Mouse (Mus musculus): Measurements from ENCODE around the gene Pygm. TPM values are rescaled to one million over a fixed set of nuclear protein-coding genes. Genes with fewer than 3 reads are reported as not detected.
A peak's percentile ranks its signal among the peaks of the same experiment; 100 is the strongest.

Pygm gene
- total RNA-seq, 2 experiments from 2014 or later, result 17.0 to 17.1 TPM

GRCm38 (mm10) chr19:6349215-6349983, 34.8 kb upstream of the Pygm start:
- intact Hi-C loops (cut with DNase I), result no loop called here
- peak in 1 of 2 experiments; percentile 82 for DNase-seq (ENCODE audit: extremely low spot score in 1 of 2, low spot score in 2 of 2)

- DNase-seq (ENCODE audit: extremely low spot score in 1 of 2, low spot score in 2 of 2), result peak in 1 of 2 experiments; percentile 58
- intact Hi-C loops (cut with DNase I), result no loop called here
These were observed 32.6 kb upstream of the Pygm start for GRCm38 (mm10) chr19:6351431-6352106.

GRCm38 (mm10) chr19:6352107-6352505, 32.1 kb upstream of the Pygm start:
- peak in 1 of 2 experiments; percentile 10 for DNase-seq (ENCODE audit: extremely low spot score in 1 of 2, low spot score in 2 of 2)

GRCm38 (mm10) chr19:6354030-6354429, 30.2 kb upstream of the Pygm start:
- no peak for DNase-seq (ENCODE audit: extremely low spot score in 1 of 2, low spot score in 2 of 2)
- intact Hi-C loops (cut with DNase I), result no loop called here

More at GRCm38 (mm10) chr19:6352107-6352505, 32.1 kb upstream of the Pygm start:
- intact Hi-C loops (cut with DNase I), result no loop called here

- no peak for DNase-seq (ENCODE audit: extremely low spot score in 1 of 2, low spot score in 2 of 2)
- intact Hi-C loops (cut with DNase I), result no loop called here
These were observed 22.9 kb upstream of the Pygm start for GRCm38 (mm10) chr19:6361291-6361690.

- intact Hi-C loops (cut with DNase I), result no loop called here
- no peak for DNase-seq (ENCODE audit: extremely low spot score in 1 of 2, low spot score in 2 of 2)
These were observed 21.1 kb upstream of the Pygm start for GRCm38 (mm10) chr19:6363091-6363410.

GRCm38 (mm10) chr19:6363411-6364240, 20.6 kb upstream of the Pygm start, which contains the start of gene Sf1:
Gene Sf1 (plus strand): TSS chr19:6363690.
- intact Hi-C loops (cut with DNase I), result no loop called here
- peak; percentile 100 for DNase-seq (ENCODE audit: extremely low spot score in 1 of 2, low spot score in 2 of 2)

GRCm38 (mm10) chr19:6364317-6364725, 19.9 kb upstream of the Pygm start:
- intact Hi-C loops (cut with DNase I), result no loop called here
- DNase-seq (ENCODE audit: extremely low spot score in 1 of 2, low spot score in 2 of 2), result peak; percentile 89 to 96

- DNase-seq (ENCODE audit: extremely low spot score in 1 of 2, low spot score in 2 of 2), result no peak
- intact Hi-C loops (cut with DNase I), result no loop called here
These were observed 19.4 kb upstream of the Pygm start for GRCm38 (mm10) chr19:6364842-6365241.

- no peak for DNase-seq (ENCODE audit: extremely low spot score in 1 of 2, low spot score in 2 of 2)
- intact Hi-C loops (cut with DNase I), result no loop called here
These were observed 14.0 kb upstream of the Pygm start for GRCm38 (mm10) chr19:6370175-6370574.

- intact Hi-C loops (cut with DNase I), result no loop called here
- no peak for DNase-seq (ENCODE audit: extremely low spot score in 1 of 2, low spot score in 2 of 2)
These were observed 11.8 kb upstream of the Pygm start for GRCm38 (mm10) chr19:6372433-6372832.

GRCm38 (mm10) chr19:6373539-6374400, 10.4 kb upstream of the Pygm start:
- DNase-seq (ENCODE audit: extremely low spot score in 1 of 2, low spot score in 2 of 2), result peak; percentile 58 to 91
- intact Hi-C loops (cut with DNase I), result no loop called here

GRCm38 (mm10) chr19:6374571-6374970, 9.6 kb upstream of the Pygm start:
- no peak for DNase-seq (ENCODE audit: extremely low spot score in 1 of 2, low spot score in 2 of 2)
- intact Hi-C loops (cut with DNase I), result no loop called here

GRCm38 (mm10) chr19:6375423-6376254, 8.6 kb upstream of the Pygm start:
- peak in 1 of 2 experiments; percentile 50 for DNase-seq (ENCODE audit: extremely low spot score in 1 of 2, low spot score in 2 of 2)
- intact Hi-C loops (cut with DNase I), result no loop called here

- intact Hi-C loops (cut with DNase I), result no loop called here
- peak in 1 of 2 experiments; percentile 79 for DNase-seq (ENCODE audit: extremely low spot score in 1 of 2, low spot score in 2 of 2)
These were observed 8.0 kb upstream of the Pygm start for GRCm38 (mm10) chr19:6376255-6376564.

GRCm38 (mm10) chr19:6376643-6377042, 7.6 kb upstream of the Pygm start:
- peak in 1 of 2 experiments; percentile 8 for DNase-seq (ENCODE audit: extremely low spot score in 1 of 2, low spot score in 2 of 2)
- intact Hi-C loops (cut with DNase I), result no loop called here

GRCm38 (mm10) chr19:6377327-6378040, 6.7 kb upstream of the Pygm start:
- intact Hi-C loops (cut with DNase I), result no loop called here
- peak in 1 of 2 experiments; percentile 14 for DNase-seq (ENCODE audit: extremely low spot score in 1 of 2, low spot score in 2 of 2)

Data from left cerebral cortex, postnatal 10 days (tissue).